Mouse (Mus musculus) layer of hippocampus, adult 9-11 months (tissue): Measurements from ENCODE around the gene Pla2g4e.

Experiments
- DNase-seq: peaks from one replicate; pipeline ENCODE4 v3.0.0; 2022

The Pla2g4e gene

DNA sequence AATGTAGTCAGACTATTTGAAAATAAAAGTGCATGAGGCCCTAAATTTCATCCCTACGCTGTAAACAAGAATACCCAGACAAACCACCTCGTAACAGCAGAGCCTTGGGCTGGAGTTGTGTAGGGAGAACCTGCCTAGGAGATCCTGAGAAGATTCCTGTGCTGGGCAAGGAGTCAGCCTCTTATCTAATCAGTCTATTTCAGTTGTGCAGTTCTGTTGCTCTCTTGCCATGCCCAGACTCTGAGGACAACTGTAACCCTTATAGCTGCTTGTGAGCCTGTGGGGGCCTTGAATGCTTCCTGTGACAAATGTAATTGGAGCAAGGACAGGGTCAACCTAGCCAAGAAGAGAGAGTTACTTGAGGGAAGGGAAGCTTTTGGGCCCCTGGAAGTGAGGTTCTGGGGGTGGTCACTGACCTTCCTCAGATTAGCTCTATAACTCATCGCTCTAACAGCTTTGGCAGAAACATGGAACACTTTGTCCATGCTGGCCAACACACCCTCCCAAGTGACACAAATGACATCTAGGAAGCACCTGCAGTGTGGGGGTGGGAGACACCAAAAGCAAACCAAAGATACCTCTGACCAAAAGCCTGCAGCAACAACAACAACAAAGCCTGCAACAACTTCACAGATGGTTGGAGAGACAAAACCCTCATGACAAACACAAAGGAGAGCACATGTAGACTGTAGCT lies 9.0 kb downstream of the Pla2g4e start:
- DNase-seq: no peak

DNA sequence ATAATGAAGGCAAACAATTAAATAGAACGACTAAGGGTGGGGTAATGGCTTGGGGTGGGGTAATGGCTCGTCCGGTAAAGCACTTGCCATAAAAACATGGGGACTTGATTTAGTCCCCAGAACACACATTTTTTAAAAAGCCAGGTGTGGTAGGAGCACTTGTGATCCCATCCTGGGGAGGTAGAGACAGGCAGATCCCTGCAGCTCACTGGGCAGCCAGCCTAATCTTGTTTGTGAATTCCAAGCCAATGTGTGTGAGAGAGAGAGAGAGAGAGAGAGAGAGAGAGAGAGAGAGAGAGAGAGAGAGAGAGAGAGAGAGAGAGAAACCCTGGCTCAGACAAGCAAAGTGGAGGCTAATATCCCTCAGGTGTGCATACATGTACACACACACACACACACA lies 9.8 kb downstream of the Pla2g4e start:
- no peak for DNase-seq

GRCm38 (mm10) chr2:120231642-120232041 lies 13.5 kb downstream of the Pla2g4e start:
- DNase-seq: no peak

DNA sequence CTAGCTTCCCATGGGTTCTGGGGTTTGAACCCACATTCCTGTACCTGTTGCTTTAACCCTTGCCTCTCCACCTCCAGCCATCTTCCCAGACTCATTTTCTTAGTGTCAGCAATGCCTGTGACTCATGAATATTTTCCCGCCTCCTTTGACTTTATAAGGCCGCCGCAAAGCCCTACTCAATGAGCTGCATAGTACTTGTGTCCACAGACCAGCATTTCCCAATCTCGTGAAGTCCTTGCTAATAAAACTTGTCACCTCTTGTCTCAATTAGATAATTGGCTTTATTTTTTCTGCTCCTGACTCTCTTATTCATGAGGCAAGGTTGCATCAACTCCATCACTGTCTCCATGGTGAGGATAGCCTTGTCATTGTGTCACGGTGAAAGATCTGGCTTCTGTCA lies 30.5 kb downstream of the Pla2g4e start:
- no peak for DNase-seq

GRCm38 (mm10) chr2:120211448-120211847 lies 33.7 kb downstream of the Pla2g4e start:
- DNase-seq: no peak

- no peak for DNase-seq
Measured at GRCm38 (mm10) chr2:120207926-120208325, 37.2 kb downstream of the Pla2g4e start.

GRCm38 (mm10) chr2:120207028-120207427 lies 38.1 kb downstream of the Pla2g4e start:
- DNase-seq: no peak

DNA sequence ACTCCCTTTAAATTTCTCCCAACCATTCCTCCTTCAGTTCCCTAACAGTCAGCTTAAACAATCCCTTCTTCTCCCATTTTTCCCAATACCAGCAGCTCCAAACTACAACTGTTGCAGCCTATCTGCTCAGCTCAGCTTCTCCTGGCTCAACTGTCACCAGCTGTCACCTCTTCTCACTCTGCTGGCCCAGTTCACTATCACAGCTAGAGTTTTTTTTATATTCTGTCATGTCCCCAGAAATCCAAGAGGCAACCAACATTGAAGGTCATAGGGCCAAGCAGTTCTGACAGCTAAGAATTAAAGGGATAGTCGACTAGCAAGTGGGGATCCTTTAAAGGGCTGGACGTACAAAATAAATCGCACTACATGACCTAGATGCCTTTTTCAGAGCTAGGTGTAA lies 41.4 kb downstream of the Pla2g4e start:
- no peak for DNase-seq

- no peak for DNase-seq
Measured at GRCm38 (mm10) chr2:120200077-120200476, 45.1 kb downstream of the Pla2g4e start.

DNA sequence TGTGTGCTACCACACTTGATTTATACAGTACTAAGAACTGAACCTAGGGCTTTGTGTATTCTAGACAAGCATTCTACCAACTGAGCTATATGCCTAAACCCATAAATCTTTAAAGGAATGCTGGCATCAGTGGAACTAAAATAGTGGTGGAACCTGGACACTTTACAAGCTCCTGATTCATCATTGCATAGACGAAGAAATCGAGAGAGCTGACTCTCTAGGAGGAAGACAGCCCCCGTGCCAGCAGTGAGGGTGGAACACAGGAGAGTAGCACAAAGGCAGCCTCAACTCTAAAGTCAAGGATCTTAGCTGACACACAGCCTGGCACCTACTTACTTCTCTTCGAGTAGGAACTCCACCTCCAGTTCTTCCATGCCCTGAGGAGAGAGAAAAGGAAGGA lies 57.0 kb downstream of the Pla2g4e start:
- no peak for DNase-seq

DNA sequence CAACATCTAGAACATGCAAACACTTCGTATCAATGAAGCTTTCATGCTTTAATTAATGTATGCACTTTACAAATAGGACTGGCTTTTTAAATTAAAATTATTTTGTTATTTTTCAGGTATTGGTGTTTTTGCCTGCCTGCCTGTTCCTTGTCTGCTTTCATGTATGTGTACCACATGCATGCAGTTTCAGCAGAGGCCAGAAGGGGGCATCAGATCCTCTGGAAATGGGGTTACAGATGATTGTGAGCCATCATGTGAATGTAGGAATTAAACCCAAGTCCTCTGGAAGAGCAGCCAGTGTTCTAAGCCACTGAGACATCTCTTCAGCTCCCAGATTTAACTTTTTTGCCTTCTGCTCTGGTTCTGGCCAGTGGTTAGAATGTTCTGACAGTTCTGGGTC lies 57.6 kb downstream of the Pla2g4e start:
- DNase-seq: no peak

- no peak for DNase-seq
Measured at GRCm38 (mm10) chr2:120185527-120186276, 59.4 kb downstream of the Pla2g4e start.

- no peak for DNase-seq
Measured at GRCm38 (mm10) chr2:120178936-120179335, 66.2 kb downstream of the Pla2g4e start.

- DNase-seq: no peak
Measured at GRCm38 (mm10) chr2:120173718-120174117, 71.4 kb downstream of the Pla2g4e start.

GRCm38 (mm10) chr2:120171362-120171761 lies 73.8 kb downstream of the Pla2g4e start:
- no peak for DNase-seq

GRCm38 (mm10) chr2:120170726-120171125 lies 74.4 kb downstream of the Pla2g4e start:
- no peak for DNase-seq

- no peak for DNase-seq
Measured at GRCm38 (mm10) chr2:120169382-120169781, 75.8 kb downstream of the Pla2g4e start.

GRCm38 (mm10) chr2:120167763-120168162 lies 77.4 kb downstream of the Pla2g4e start:
- DNase-seq: no peak

DNA sequence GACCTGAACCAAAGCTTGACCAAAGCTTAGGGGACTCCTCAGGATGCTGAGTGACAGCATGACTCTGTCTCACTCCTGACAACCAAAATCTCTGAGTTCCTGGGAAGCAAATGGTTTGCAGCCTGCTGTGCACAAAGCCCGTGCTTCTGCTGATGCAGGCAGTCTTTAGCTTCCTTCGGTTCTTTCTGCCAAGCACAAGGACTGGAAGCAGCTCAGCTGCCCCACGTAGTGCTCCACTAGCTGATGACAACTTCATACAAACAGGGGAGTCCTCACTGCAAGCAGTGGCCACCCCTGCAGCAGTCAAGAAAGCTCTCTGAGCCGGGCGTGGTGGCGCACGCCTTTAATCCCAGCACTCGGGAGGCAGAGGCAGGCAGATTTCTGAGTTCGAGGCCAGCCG lies 79.7 kb downstream of the Pla2g4e start:
- DNase-seq: no peak

- DNase-seq: no peak
Measured at GRCm38 (mm10) chr2:120159434-120159833, 85.7 kb downstream of the Pla2g4e start.

DNA sequence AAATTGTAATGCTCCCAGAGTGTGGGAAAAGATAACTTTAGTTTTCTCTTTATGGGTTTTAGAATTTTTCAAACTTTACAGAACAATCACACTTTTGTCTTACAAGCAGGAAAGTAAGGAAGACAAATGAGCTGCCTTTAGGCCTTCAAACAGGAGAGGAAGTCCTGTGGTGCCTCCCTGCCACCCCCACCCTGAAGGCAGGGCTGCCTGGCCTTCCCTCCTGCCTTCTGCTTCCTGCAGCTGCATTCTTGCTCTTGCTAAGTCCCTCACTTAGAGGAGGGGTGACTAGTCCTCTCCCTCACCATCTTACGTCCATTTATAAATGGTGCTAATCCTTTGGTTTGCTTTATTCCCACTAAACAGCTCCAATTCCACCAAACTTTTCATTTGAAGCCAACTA lies 86.3 kb downstream of the Pla2g4e start:
- peak; percentile 43 for DNase-seq

- no peak for DNase-seq
Measured at GRCm38 (mm10) chr2:120158016-120158415, 87.1 kb downstream of the Pla2g4e start.

GRCm38 (mm10) chr2:120157606-120158005 lies 87.5 kb downstream of the Pla2g4e start:
- DNase-seq: no peak

DNA sequence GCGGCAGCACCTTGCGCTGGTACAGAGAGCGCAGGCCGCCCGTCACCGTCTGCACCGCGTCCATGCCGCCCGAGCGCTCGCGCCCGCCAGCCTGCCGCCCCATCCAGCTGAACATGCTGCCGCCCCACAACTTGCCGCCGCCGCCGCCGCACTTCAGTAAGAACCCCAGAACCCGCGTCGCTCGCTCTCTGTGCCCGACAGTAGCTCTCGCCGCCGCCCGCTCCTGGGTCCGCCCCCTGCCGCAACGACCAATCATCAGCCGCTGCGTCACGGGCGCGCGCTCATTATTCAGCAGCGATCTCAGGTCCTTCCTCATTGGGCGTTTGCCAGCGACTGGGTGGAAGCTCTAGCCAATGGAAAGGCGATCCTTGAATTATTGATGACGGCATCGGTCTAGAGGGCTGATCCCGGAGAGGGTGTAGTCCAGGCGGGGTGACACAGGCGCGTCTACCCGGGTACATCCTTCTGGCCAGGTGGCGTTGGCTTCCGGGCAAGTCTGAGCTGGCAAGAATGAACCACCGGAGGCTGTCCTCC lies 90.7 kb downstream of the Pla2g4e start, which contains the start of gene Ehd4:
Gene Ehd4, minus strand, starts transcription at position 246 of the 534 bp plus-strand sequence.
- DNase-seq: peak; percentile 98
